Mouse (Mus musculus) embryonic facial prominence, embryonic 14.5 days (tissue): ENCODE data around the gene Gng8. TPM values are rescaled to one million over a fixed set of nuclear protein-coding genes. Genes with fewer than 3 reads are reported as not detected.

Source experiments
- ATAC-seq: fragments of 200-750 bp; cut with Nextera tagmentation; 2 replicates; pipeline ENCODE4 v1.8.0; 2017; ENCODE audit warnings: low read depth, moderate number of reproducible peaks, moderate TSS enrichment
- DNase-seq: peaks from one replicate; pipeline ENCODE4 v3.0.0-alpha.2; 2015; ENCODE audit warnings: low spot score
- H3K27ac ChIP-seq: fragments of 300-500 bp; sonication (generic); replicated peaks from 2 replicates; pipeline ENCODE4 v1.5.1; 2014; ENCODE audit warnings: low read depth, mild to moderate bottlenecking, low read length, moderate library complexity
- H3K27me3 ChIP-seq: fragments of 300-500 bp; sonication (generic); replicated peaks from 2 replicates; pipeline ENCODE4 v1.6.1; 2014; ENCODE audit warnings: low read length; ENCODE audit not compliant: control insufficient read depth, insufficient read depth
- H3K36me3 ChIP-seq: fragments of 300-500 bp; sonication (generic); 2 replicates; pipeline ENCODE4 v1.6.1; 2014; ENCODE audit warnings: low read length, mixed read lengths; ENCODE audit not compliant: control insufficient read depth, insufficient read depth
- H3K4me1 ChIP-seq: fragments of 300-500 bp; sonication (generic); 2 replicates; pipeline ENCODE4 v1.6.1; 2014; ENCODE audit warnings: antibody characterized with exemption, low read length; ENCODE audit not compliant: control insufficient read depth, insufficient read depth
- H3K4me2 ChIP-seq: fragments of 300-500 bp; sonication (generic); 2 replicates; pipeline ENCODE4 v1.6.1; 2014; ENCODE audit warnings: low read depth, mild to moderate bottlenecking, low read length, moderate library complexity, mixed read lengths
- H3K4me3 ChIP-seq: fragments of 300-500 bp; sonication (generic); 2 replicates; pipeline ENCODE4 v1.5.1; 2014; ENCODE audit warnings: low read depth, mild to moderate bottlenecking, low read length
- H3K9ac ChIP-seq: fragments of 300-500 bp; sonication (generic); 2 replicates; pipeline ENCODE4 v1.6.1; 2014; ENCODE audit warnings: low read depth, mild to moderate bottlenecking, low read length, moderate library complexity, mixed read lengths
- H3K9me3 ChIP-seq: fragments of 300-500 bp; sonication (generic); 2 replicates; pipeline ENCODE4 v1.6.1; 2016; ENCODE audit warnings: low read length; ENCODE audit not compliant: control insufficient read depth
- WGBS: fragments of 180-500 bp; shearing (Covaris S2); extraction: QIAGEN DNeasy Blood & Tissue Kit; methylation state at CpG from one replicate; pipeline ENCODE4 v1.1.7; 2014; 5-methylcytosine and 5-hydroxymethylcytosine counted together
- polyA plus RNA-seq: library from polyadenylated mRNA; unstranded; fragments of >200 nt; fragmentation: Nextera tagmentation; extraction: Ambion mirVana; gene quantifications from 2 replicates; pipeline ENCODE4 v1.2.1, GENCODE M21; 2014

Gng8 gene
- polyA plus RNA-seq, 1 experiment from 2014 or later: 29.1 TPM

DNA sequence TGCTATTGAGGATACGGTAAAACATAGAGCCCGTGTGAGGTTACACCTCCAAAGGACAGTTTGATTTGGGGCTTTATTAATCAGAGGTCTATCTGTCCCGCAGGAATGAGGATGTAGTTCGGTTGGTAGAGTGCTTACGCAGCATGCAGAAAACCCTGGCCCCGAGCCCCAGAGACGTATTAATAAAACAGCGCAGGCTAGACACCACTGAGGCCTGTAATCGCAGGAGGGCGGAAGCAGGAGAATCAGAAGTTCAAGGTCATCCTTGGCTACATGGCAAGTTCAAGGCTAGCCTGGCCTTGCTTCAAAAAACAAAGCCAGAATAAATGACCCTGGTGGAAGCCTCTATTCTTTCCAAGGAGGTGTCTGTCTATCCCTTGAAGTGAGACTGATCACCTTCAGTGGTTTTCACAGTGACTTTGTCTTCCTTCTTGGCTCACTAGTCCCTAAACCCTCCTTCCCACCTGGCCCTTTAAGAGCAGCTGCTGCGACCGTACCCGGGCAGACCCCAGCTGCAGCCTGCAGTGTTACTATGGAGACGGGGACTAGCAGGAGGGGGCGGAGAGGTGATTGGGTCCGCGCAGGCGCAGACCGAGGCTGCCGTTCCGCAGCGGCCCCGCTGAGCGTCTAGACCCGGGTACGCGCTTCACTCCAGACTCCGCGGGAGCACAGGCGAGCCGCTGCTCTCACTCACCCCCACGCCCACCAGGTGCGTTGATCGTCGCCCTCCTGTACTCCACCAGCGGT lies 52.6 kb downstream of the Gng8 start, which contains the start of gene Pnmal2:
Gene Pnmal2, plus strand, starts transcription at position 622 of the 747 bp plus-strand sequence.
- Histone ChIP-seq H3K27me3 (peaks cover 45% of the 10 kb centered on the region), H3K36me3 (no peaks in the 10 kb centered on the region), H3K4me1 (peaks cover 34% of the 10 kb centered on the region), H3K4me3 (peak within 1 kb of the TSS; percentile 55), H3K9me3 (no peaks in the 10 kb centered on the region), H3K9ac (peak within 1 kb of the TSS; percentile 73), H3K27ac (no peak within 1 kb of the TSS; the same call in 1 of the 2 replicates), H3K4me2 (peak within 1 kb of the TSS; percentile 83)
- ATAC-seq: peak; percentile 89
- WGBS: 21% methylated on average over 24 of the region's 36 CpGs
- DNase-seq: peak; percentile 95

GRCm38 (mm10) chr7:16944808-16945315 lies 53.3 kb downstream of the Gng8 start:
- DNase-seq: no peak
- WGBS: 1% methylated on average over 18 of the region's 22 CpGs
- H3K9ac ChIP-seq: peak overlapping the region; percentile 73
- H3K4me3 ChIP-seq: peak overlapping the region; percentile 55
- no peaks in the 10 kb centered on the region for H3K36me3 ChIP-seq
- H3K9me3 ChIP-seq: no peaks in the 10 kb centered on the region
- peaks cover 34% of the 10 kb centered on the region for H3K4me1 ChIP-seq
- peak; percentile 8 for ATAC-seq
- H3K27me3 ChIP-seq: peaks cover 50% of the 10 kb centered on the region
- no peak overlapping the region; the same call in 1 of the 2 replicates for H3K27ac ChIP-seq
- H3K4me2 ChIP-seq: peak overlapping the region; percentile 83

Other genes starting within 250 kb of the Gng8 start
- not detected in 2 replicates for gene Ceacam15, start 216.1 kb upstream of the Gng8 start, polyA plus RNA-seq
- not detected in 2 replicates for gene Ceacam9, start 169.9 kb upstream of the Gng8 start, polyA plus RNA-seq
- gene Ap2s1, start 153.4 kb upstream of the Gng8 start, polyA plus RNA-seq: 278 and 286 TPM in 2 replicates
- 26.5 and 27.5 TPM in 2 replicates for gene Slc1a5, start 110.4 kb upstream of the Gng8 start, polyA plus RNA-seq
- 97.4 and 107 TPM in 2 replicates for gene Strn4, start 75.9 kb upstream of the Gng8 start, polyA plus RNA-seq
- gene Fkrp, start 75.1 kb upstream of the Gng8 start, polyA plus RNA-seq: 28.2 and 28.6 TPM in 2 replicates
- 14.4 and 16.5 TPM in 2 replicates for gene Prkd2, start 48.9 kb upstream of the Gng8 start, polyA plus RNA-seq
- 7.2 and 7.6 TPM in 2 replicates for gene Dact3, start 16.5 kb upstream of the Gng8 start, polyA plus RNA-seq
- gene Ptgir, start 14.7 kb downstream of the Gng8 start, polyA plus RNA-seq: 1.8 and 1.9 TPM in 2 replicates
- gene Calm3, start 32.3 kb downstream of the Gng8 start, polyA plus RNA-seq: 164 and 189 TPM in 2 replicates
- gene Pnmal2, start 52.9 kb downstream of the Gng8 start, polyA plus RNA-seq: 20.9 and 21.9 TPM in 2 replicates
- 2.1 and 2.3 TPM in 2 replicates for gene Pnmal1, start 67.9 kb downstream of the Gng8 start, polyA plus RNA-seq
- gene Gm42372, start 91.3 kb downstream of the Gng8 start, polyA plus RNA-seq: 0.24 and 0.38 TPM in 2 replicates
- 24.7 and 26.0 TPM in 2 replicates for gene Ccdc8, start 100.9 kb downstream of the Gng8 start, polyA plus RNA-seq
- gene Ppp5c, start 136.1 kb downstream of the Gng8 start, polyA plus RNA-seq: 99.0 and 107 TPM in 2 replicates
- gene Hif3a, start 170.6 kb downstream of the Gng8 start, polyA plus RNA-seq: 26.1 and 34.8 TPM in 2 replicates
- 0.11 and 0.16 TPM in 2 replicates for gene Psg16, start 182.3 kb downstream of the Gng8 start, polyA plus RNA-seq